Mouse (Mus musculus): Measurements from ENCODE around the gene Tpcn2.

DNA sequence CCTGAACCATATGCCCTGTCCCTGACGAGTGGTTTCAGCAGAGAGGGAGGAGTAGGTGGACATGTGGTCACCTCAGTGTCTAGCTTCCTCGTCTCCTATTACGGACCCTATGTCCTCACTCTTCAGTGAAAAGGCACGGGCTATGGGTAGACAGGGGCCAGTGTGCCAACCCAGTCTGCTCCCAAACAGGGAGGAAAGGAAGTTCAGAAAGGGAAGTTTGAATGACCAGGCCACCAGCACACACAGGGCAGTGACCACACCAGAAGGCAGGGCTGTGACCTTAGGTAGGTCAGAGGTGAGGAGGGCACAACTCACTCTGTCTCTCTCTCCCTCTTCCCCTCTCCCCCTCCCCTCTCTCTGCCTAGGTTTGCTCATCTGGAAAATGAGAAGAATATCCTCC, 770 bp downstream of the Tpcn2 start:
- TF ChIP-seq CTCF (conservative IDR thresholded peaks at IDR 0.05 in 1 of 2, IDR thresholded peaks at IDR 0.05 in 1 of 2; ENCODE audit: low read depth in 2 of 2, low read length in 2 of 2) (no peak), USF1 (IDR thresholded peaks at IDR 0.05; ENCODE audit: low read depth, low read length) (no peak), CHD1 (IDR thresholded peaks at IDR 0.05; ENCODE audit: low read depth, low read length) (no peak), POLR2A (IDR thresholded peaks at IDR 0.05; ENCODE audit: low read depth, low read length) (no peak), JUND (conservative IDR thresholded peaks at IDR 0.05; ENCODE audit: low read depth, low read length) (no peak), ELF1 (IDR thresholded peaks at IDR 0.05; ENCODE audit: low read depth, low read length) (no peak), MAX (IDR thresholded peaks at IDR 0.05; ENCODE audit: low read length) (no peak), ZMIZ1 (IDR thresholded peaks at IDR 0.05; ENCODE audit: low read depth, low read length) (no peak), ZC3H11A (IDR thresholded peaks at IDR 0.05; ENCODE audit: low read depth, low read length) (no peak), USF2 (conservative IDR thresholded peaks at IDR 0.05; ENCODE audit: low read depth, low read length) (no peak), TCF12 (IDR thresholded peaks at IDR 0.05; ENCODE audit: low read depth, low read length) (no peak)

All from CH12.LX (cell line).